Mouse (Mus musculus) ovary, adult 2 months (tissue): ENCODE data around the gene Isl1. TPM values are rescaled to one million over a fixed set of nuclear protein-coding genes. Genes with fewer than 3 reads are reported as not detected.

Experiments
- polyA plus RNA-seq: library from polyadenylated mRNA; depleted of rRNA; stranded (reverse); fragments of >200 nt; gene quantifications from 2 replicates; pipeline ENCODE4 v1.2.3, GENCODE M21; 2012; rRNA removed

Gene Isl1
- 0.77 and 1.3 TPM in 2 replicates for polyA plus RNA-seq

DNA sequence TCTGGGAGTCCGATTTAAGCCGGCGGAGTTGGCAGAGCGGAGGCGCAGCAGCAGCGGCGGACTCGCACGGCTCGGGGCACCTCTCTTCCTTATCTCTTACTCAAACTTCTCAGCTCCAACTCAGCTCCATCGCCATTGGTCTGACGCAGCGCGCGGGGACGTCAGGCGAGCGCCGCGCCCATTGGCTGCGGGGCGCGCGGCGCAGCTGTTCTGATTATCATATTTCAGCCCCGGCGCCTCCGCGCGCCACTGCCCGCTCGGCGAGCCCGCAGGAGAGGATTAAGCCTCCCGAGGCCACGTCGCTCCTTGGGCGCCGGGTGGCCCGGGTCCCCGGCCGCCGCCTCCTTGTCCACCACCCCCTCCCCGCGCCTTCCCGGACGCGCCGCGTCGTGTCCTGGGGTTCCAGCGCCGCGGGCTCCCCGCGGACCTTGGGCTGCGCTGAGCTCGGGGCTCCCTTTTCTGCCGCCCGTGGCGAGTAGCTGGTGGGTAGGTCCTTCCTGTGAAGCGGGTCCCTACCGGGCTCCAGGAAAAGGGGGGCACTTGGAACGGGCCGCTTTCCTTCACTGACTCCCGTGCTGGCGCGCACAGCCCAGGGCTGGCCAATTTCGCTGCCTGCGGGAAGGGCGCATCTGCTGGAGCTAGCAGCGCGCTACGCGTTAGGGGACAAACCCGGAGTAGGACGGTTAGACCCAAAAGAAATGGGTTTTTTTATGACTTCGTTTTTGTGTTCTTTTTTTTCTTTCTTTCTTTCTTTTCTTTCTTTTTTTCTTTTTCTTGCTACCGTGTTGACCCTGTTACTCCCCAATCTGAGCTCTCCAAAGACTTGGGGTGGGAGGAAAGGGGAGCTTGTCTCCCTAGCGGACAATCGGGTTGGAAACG is at the start of gene Isl1:
Isl1 (minus strand) TSS at position 106 of the 879 bp plus-strand sequence.

